Mouse (Mus musculus) embryonic facial prominence, embryonic 13.5 days (tissue): Measurements from ENCODE around the gene Gapdhs. TPM values are rescaled to one million over a fixed set of nuclear protein-coding genes. Genes with fewer than 3 reads are reported as not detected.
A peak's percentile ranks its signal among the peaks of the same experiment; 100 is the strongest.
"Not testable (repeated sequence)": the region's sequence is repeated elsewhere in the genome, so short reads cannot be mapped to it uniquely, and the experiment has no call there.

ENCODE experiments used
- ATAC-seq: fragments of 200-750 bp; cut with Nextera tagmentation; 2 replicates; pipeline ENCODE4 v1.8.0; 2017; ENCODE audit warnings: low read depth; ENCODE audit not compliant: insufficient number of reproducible peaks, insufficient read depth, low FRiP score, low TSS enrichment
- H3K27ac ChIP-seq: fragments of 300-500 bp; sonication (generic); 2 replicates; pipeline ENCODE4 v1.5.1; 2015; ENCODE audit warnings: moderate library complexity, mild to moderate bottlenecking, inconsistent platforms
- H3K27me3 ChIP-seq: fragments of 300-500 bp; sonication (generic); 2 replicates; pipeline ENCODE4 v1.6.1; 2015; ENCODE audit warnings: mild to moderate bottlenecking, inconsistent platforms
- H3K36me3 ChIP-seq: fragments of 300-500 bp; sonication (generic); 2 replicates; pipeline ENCODE4 v1.6.1; 2015; ENCODE audit warnings: mild to moderate bottlenecking, inconsistent platforms
- H3K4me1 ChIP-seq: fragments of 300-500 bp; sonication (generic); 2 replicates; pipeline ENCODE4 v1.6.1; 2015; ENCODE audit warnings: inconsistent platforms
- H3K4me2 ChIP-seq: fragments of 300-500 bp; sonication (generic); 2 replicates; pipeline ENCODE4 v1.6.1; 2015; ENCODE audit warnings: moderate library complexity, mild to moderate bottlenecking, inconsistent platforms
- H3K4me3 ChIP-seq: fragments of 300-500 bp; sonication (generic); 2 replicates; pipeline ENCODE4 v1.5.1; 2015; ENCODE audit warnings: mild to moderate bottlenecking, inconsistent platforms
- H3K9ac ChIP-seq: fragments of 300-500 bp; sonication (generic); 2 replicates; pipeline ENCODE4 v1.6.1; 2015; ENCODE audit warnings: mild to moderate bottlenecking, inconsistent platforms
- H3K9me3 ChIP-seq: fragments of 300-500 bp; sonication (generic); 2 replicates; pipeline ENCODE4 v1.6.1; 2016; ENCODE audit warnings: inconsistent platforms
- WGBS: fragments of 180-500 bp; shearing (Covaris S2); methylation state at CpG from one replicate; pipeline ENCODE4 v1.1.7; 2015; ENCODE audit warnings: mixed read lengths; 5-methylcytosine and 5-hydroxymethylcytosine counted together
- polyA plus RNA-seq: library from polyadenylated mRNA; unstranded; fragments of >200 nt; fragmentation: Nextera tagmentation; extraction: Ambion mirVana; gene quantifications from 2 replicates; pipeline ENCODE4 v1.2.1, GENCODE M21; 2015

The Gapdhs gene
- 0.74 and 0.90 TPM in 2 replicates for polyA plus RNA-seq

GRCm38 (mm10) chr7:30743617-30744016 lies at the start of gene Gapdhs:
Gapdhs (minus strand) TSS chr7:30743681.
- H3K4me2 ChIP-seq, H3K4me3 ChIP-seq, H3K9ac ChIP-seq, H3K9me3 ChIP-seq, H3K27ac ChIP-seq, H3K4me1 ChIP-seq, H3K27me3 ChIP-seq, ATAC-seq: not testable (repeated sequence)
- WGBS = 69% methylated on average over 1 of the region's 4 CpGs
- peaks cover 21% of the 10 kb centered on the region for H3K36me3 ChIP-seq

DNA sequence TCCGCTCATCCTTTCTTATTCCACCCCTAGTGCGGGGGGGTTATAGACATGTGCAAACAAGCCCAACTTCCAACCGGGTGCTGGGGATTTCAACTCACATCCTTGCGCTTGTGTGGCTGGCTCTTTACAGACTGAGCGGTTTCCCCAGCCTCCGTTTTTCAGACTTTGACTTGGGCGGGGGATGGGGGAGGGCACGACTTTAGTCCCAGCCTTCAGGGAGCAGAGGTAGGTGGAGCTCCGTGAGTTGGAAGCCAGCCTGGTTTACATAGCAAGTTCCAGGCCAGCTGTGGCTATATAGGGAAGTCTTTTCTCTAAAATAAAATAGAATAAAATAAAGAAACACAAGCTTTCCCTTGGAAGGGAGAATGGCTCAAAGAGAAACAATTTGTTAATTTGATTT lies 48.4 kb upstream of the Gapdhs start:
- WGBS = 22% methylated on average over 9 of the region's 9 CpGs
- Histone ChIP-seq H3K4me2 (no peak overlapping the region), H3K27me3 (peaks cover 13% of the 10 kb centered on the region), H3K4me3 (no peak overlapping the region), H3K36me3 (no peaks in the 10 kb centered on the region), H3K27ac (no peak overlapping the region), H3K9me3 (no peaks in the 10 kb centered on the region), H3K9ac (no peak overlapping the region), H3K4me1 (peaks cover 3% of the 10 kb centered on the region; the same call in 1 of the 2 replicates)
- ATAC-seq = no peak

GRCm38 (mm10) chr7:30790141-30790540 lies 46.7 kb upstream of the Gapdhs start:
- Histone ChIP-seq H3K4me2 (no peak overlapping the region), H3K4me3 (no peak overlapping the region), H3K36me3 (no peaks in the 10 kb centered on the region), H3K27me3 (peaks cover 13% of the 10 kb centered on the region), H3K9me3 (no peaks in the 10 kb centered on the region), H3K4me1 (peaks cover 10% of the 10 kb centered on the region; the same call in 1 of the 2 replicates), H3K9ac (no peak overlapping the region), H3K27ac (no peak overlapping the region)
- no peak for ATAC-seq
- 76% methylated on average over 10 of the region's 10 CpGs for WGBS

- Histone ChIP-seq H3K27ac (no peak within 1 kb of the TSS; the same call in 1 of the 2 replicates), H3K4me3 (0 out of 2 replicates have a peak within 1 kb of the TSS, but pooled peaks have one; percentile 1), H3K9ac (no peak within 1 kb of the TSS), H3K36me3 (no peaks in the 10 kb centered on the region), H3K27me3 (peaks cover 13% of the 10 kb centered on the region), H3K9me3 (no peaks in the 10 kb centered on the region), H3K4me2 (0 out of 2 replicates have a peak within 1 kb of the TSS, but pooled peaks have one; percentile 1), H3K4me1 (peaks cover 10% of the 10 kb centered on the region; the same call in 1 of the 2 replicates)
- 0 out of 2 replicates have a peak, but pooled peaks have one; percentile 33 for ATAC-seq
- 34% methylated on average over 15 of the region's 15 CpGs for WGBS
Observed at GRCm38 (mm10) chr7:30787377-30788022, 44.0 kb upstream of the Gapdhs start, which contains the start of gene Krtdap. Krtdap (plus strand) TSS chr7:30787896.

GRCm38 (mm10) chr7:30785721-30786546 lies 42.5 kb upstream of the Gapdhs start:
- peaks cover 10% of the 10 kb centered on the region; the same call in 1 of the 2 replicates for H3K4me1 ChIP-seq
- no peak overlapping the region for H3K27ac ChIP-seq
- no peak for ATAC-seq
- H3K9ac ChIP-seq = no peak overlapping the region
- no peak overlapping the region for H3K4me3 ChIP-seq
- H3K27me3 ChIP-seq = peaks cover 13% of the 10 kb centered on the region
- H3K36me3 ChIP-seq = no peaks in the 10 kb centered on the region
- H3K4me2 ChIP-seq = no peak overlapping the region
- H3K9me3 ChIP-seq = no peaks in the 10 kb centered on the region
- WGBS = 61% methylated on average over 13 of the region's 13 CpGs

GRCm38 (mm10) chr7:30785154-30785553 lies 41.7 kb upstream of the Gapdhs start:
- H3K9me3 ChIP-seq = no peaks in the 10 kb centered on the region
- no peak for ATAC-seq
- no peak overlapping the region for H3K4me2 ChIP-seq
- H3K4me3 ChIP-seq = no peak overlapping the region
- H3K9ac ChIP-seq = no peak overlapping the region
- no peak overlapping the region for H3K27ac ChIP-seq
- peaks cover 10% of the 10 kb centered on the region for H3K27me3 ChIP-seq
- peaks cover 10% of the 10 kb centered on the region; the same call in 1 of the 2 replicates for H3K4me1 ChIP-seq
- WGBS = 79% methylated on average over 1 of the region's 1 CpGs
- H3K36me3 ChIP-seq = no peaks in the 10 kb centered on the region

GRCm38 (mm10) chr7:30782658-30783057 lies 39.2 kb upstream of the Gapdhs start:
- no peak overlapping the region for H3K9ac ChIP-seq
- H3K9me3 ChIP-seq = no peaks in the 10 kb centered on the region
- WGBS = 73% methylated on average over 3 of the region's 3 CpGs

GRCm38 (mm10) chr7:30781792-30782191 lies 38.3 kb upstream of the Gapdhs start:
- H3K36me3 ChIP-seq = no peaks in the 10 kb centered on the region
- peaks cover 7% of the 10 kb centered on the region; the same call in 1 of the 2 replicates for H3K4me1 ChIP-seq
- no peaks in the 10 kb centered on the region for H3K27me3 ChIP-seq
- WGBS = 76% methylated on average over 4 of the region's 4 CpGs
- no peak overlapping the region for H3K9ac ChIP-seq
- no peak for ATAC-seq
- no peaks in the 10 kb centered on the region for H3K9me3 ChIP-seq
- H3K27ac ChIP-seq = no peak overlapping the region
- no peak overlapping the region for H3K4me2 ChIP-seq
- H3K4me3 ChIP-seq = no peak overlapping the region

More at GRCm38 (mm10) chr7:30782658-30783057, 39.2 kb upstream of the Gapdhs start:
- H3K4me3 ChIP-seq = no peak overlapping the region
- peaks cover 10% of the 10 kb centered on the region; the same call in 1 of the 2 replicates for H3K4me1 ChIP-seq
- no peaks in the 10 kb centered on the region for H3K36me3 ChIP-seq
- H3K27me3 ChIP-seq = peaks cover 3% of the 10 kb centered on the region; the same call in 1 of the 2 replicates
- ATAC-seq = no peak
- no peak overlapping the region for H3K27ac ChIP-seq
- H3K4me2 ChIP-seq = no peak overlapping the region

DNA sequence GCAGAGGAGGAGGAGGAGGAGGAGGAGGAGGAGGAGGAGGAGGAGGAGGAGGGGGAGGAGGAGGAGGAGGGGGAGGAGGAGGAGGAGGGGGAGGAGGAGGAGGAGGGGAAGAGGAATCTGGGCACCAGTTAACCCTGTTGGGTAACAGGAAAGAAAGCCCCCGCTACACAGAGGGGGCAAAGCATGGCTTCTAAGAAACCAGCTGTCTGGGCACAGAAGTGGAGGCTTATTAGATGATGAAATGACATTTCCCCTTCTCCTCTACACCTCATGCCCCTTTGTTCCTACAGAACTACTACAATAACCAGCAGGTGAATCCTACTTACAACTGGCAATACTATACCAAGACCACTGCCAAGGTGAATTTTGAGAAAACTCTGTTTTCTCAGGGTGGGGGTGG lies 34.4 kb upstream of the Gapdhs start:
- 69% methylated on average over 1 of the region's 1 CpGs for WGBS
- no peak overlapping the region for H3K4me2 ChIP-seq

DNA sequence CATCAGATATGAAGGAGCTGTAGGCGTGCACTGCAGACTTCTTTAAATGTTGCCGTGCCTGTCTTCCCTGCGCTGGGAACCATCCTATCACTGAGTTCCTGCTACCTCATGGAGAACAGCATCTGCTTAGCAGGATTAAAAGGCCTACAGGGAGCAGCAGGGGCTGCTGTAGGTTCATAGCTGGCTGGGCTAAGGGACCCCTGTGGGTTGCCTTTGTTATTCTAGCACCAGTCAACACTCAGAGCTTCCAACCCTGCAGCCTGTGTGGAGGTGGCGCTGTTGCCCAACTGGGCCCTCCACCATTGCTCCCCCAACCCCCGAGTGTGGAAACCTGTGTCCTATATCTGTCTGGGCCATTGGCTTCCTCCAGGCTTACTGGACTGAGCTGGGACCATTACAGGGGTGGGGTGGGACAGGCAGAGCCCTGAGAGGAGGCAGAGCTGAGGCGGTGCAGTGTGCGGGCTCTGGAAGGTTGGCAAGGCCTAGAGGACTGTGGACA lies 33.6 kb upstream of the Gapdhs start:
- Histone ChIP-seq H3K4me3 (no peak overlapping the region), H3K27ac (no peak overlapping the region), H3K4me1 (no peaks in the 10 kb centered on the region), H3K9ac (no peak overlapping the region), H3K36me3 (no peaks in the 10 kb centered on the region), H3K4me2 (no peak overlapping the region), H3K9me3 (peaks cover 2% of the 10 kb centered on the region; the same call in 1 of the 2 replicates), H3K27me3 (no peaks in the 10 kb centered on the region)
- 51% methylated on average over 7 of the region's 7 CpGs for WGBS
- ATAC-seq = no peak

More for the DNA sequence above, 34.4 kb upstream of the Gapdhs start:
- Histone ChIP-seq H3K4me1 (no peaks in the 10 kb centered on the region), H3K9ac (no peak overlapping the region), H3K27ac (no peak overlapping the region), H3K27me3 (no peaks in the 10 kb centered on the region), H3K9me3 (peaks cover under 1% of the 10 kb centered on the region; the same call in 1 of the 2 replicates), H3K4me3 (no peak overlapping the region), H3K36me3 (no peaks in the 10 kb centered on the region)
- ATAC-seq = no peak

GRCm38 (mm10) chr7:30776104-30776503 lies 32.6 kb upstream of the Gapdhs start:
- H3K4me3 ChIP-seq = no peak overlapping the region
- H3K9me3 ChIP-seq = peaks cover 2% of the 10 kb centered on the region; the same call in 1 of the 2 replicates
- no peak overlapping the region for H3K4me2 ChIP-seq
- no peak overlapping the region for H3K27ac ChIP-seq
- H3K4me1 ChIP-seq = no peaks in the 10 kb centered on the region
- H3K9ac ChIP-seq = no peak overlapping the region
- H3K27me3 ChIP-seq = no peaks in the 10 kb centered on the region
- H3K36me3 ChIP-seq = no peaks in the 10 kb centered on the region
- ATAC-seq = no peak
- 82% methylated on average over 9 of the region's 9 CpGs for WGBS
